Mouse (Mus musculus): Measurements from ENCODE around the gene Dscam. TPM values are rescaled to one million over a fixed set of nuclear protein-coding genes. Genes with fewer than 3 reads are reported as not detected.

Dscam gene
- total RNA-seq (2014; rRNA removed): 0.07 TPM in 1 of 2 replicates, not detected in the other
- not detected in 2 replicates for polyA plus RNA-seq (2012; rRNA removed)

DNA sequence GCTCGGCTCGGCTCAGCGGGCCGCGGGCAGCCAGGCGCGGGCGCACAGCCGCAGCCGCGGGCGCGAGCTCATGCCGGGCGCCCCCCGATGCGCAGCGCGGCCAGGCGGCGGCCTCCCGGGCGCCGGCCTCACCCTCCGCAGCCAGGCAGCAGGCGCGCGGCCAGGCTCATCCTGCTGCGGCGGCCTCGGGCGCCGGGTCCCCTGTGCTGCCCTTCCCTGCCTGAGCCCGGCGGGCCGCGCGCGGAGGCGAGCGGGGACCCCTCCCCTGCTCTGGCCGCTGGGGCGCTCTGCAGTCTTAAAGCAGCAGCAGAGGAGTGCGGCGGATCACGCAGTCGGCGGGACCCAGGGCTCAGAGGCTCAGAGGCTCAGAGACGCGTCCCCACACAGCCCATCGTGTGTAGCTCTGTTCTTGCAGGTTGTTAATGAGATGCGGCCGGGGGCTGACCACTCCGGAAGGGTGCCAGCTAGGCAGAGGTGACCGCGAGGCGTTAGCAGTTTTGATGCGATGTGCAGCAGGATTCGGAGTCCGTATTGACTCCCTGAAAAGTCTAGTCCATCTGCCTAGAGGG, at the start of gene Dscam:
TSS of gene Dscam (minus strand) at position 240 of the 569 bp plus-strand sequence.
- TF ChIP-seq POLR2A (IDR thresholded peaks at IDR 0.05; ENCODE audit: extremely low read depth, insufficient read depth, low read length) (no peak), CTCF (IDR thresholded peaks at IDR 0.05; ENCODE audit: low read depth, low read length) (no peak)
- Histone ChIP-seq H3K4me3 (ENCODE audit: insufficient read depth, low read depth, low read length) (no peak within 1 kb of the TSS), H3K4me1 (ENCODE audit: control insufficient read depth, insufficient read depth, low read length) (no peaks in the 10 kb centered on the region), H3K9ac (ENCODE audit: low read depth, low read length) (no peak within 1 kb of the TSS), H3K79me2 (ENCODE audit: control insufficient read depth, insufficient read depth, low read length) (no peaks in the 10 kb centered on the region), H3K27ac (replicated peaks; ENCODE audit: insufficient read depth, low read depth, low read length) (no peak within 1 kb of the TSS), H3K27me3 (ENCODE audit: control insufficient read depth, insufficient read depth, low read length) (peaks cover 10% of the 10 kb centered on the region), H3K36me3 (ENCODE audit: control insufficient read depth, insufficient read depth, low read length) (no peaks in the 10 kb centered on the region)
- no peak for DNase-seq (ENCODE audit: extremely low read depth, low read depth, low spot score)
- WGBS: 6% methylated on average over 54 of the region's 60 CpGs

DNA sequence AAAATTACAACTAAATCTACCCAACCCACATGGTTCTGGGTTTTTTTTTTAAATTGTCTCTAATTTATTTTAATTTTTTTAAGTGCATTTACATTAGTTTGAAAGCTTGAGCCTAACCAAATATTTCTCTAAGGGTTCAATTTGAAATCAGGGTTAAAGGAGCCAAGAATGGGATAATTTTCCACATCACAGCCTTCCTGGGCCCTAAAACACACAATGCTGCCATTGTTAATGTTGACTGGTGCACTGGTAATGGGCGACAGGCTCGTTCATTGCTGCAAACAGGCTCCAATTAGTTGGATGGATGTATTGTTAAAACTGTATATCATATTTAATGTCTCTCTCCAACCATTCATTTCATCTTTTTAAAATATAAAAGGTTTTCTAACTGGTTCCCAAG, 48.8 kb upstream of the Dscam start:
- Histone ChIP-seq H3K79me2 (ENCODE audit: control insufficient read depth, insufficient read depth, low read length) (no peaks in the 10 kb centered on the region), H3K27me3 (ENCODE audit: control insufficient read depth, insufficient read depth, low read length) (no peaks in the 10 kb centered on the region), H3K27ac (replicated peaks; ENCODE audit: insufficient read depth, low read depth, low read length) (no peak overlapping the region), H3K4me3 (ENCODE audit: insufficient read depth, low read depth, low read length) (no peak overlapping the region), H3K36me3 (ENCODE audit: control insufficient read depth, insufficient read depth, low read length) (no peaks in the 10 kb centered on the region), H3K4me1 (ENCODE audit: control insufficient read depth, insufficient read depth, low read length) (no peaks in the 10 kb centered on the region), H3K9ac (ENCODE audit: low read depth, low read length) (no peak overlapping the region)
- TF ChIP-seq CTCF (IDR thresholded peaks at IDR 0.05; ENCODE audit: low read depth, low read length): no peak
- no peak for TF ChIP-seq POLR2A (IDR thresholded peaks at IDR 0.05; ENCODE audit: extremely low read depth, insufficient read depth, low read length)
- 90% methylated on average over 2 of the region's 2 CpGs for WGBS
- no peak for DNase-seq (ENCODE audit: extremely low read depth, low read depth, low spot score)

DNA sequence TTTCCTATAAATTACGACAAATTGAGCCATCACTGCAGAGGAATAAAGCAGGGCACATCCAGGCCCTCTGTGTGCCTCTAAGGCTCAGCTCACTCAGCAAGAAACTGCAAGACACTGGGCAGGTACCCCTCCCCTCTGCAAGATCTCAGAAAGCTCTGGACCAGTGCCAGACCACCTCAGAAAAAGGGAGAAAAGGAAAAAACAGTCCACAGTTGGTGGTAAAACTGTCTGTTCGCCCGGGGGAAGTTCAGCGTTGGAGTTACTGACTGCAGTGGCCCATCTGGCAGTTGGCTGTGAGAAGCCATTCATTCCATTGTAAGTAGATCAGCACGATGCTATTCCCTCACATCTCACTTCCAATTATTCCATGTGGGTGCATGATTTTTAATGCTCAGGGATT, 39.4 kb upstream of the Dscam start:
- Histone ChIP-seq H3K27me3 (ENCODE audit: control insufficient read depth, insufficient read depth, low read length) (no peaks in the 10 kb centered on the region), H3K27ac (replicated peaks; ENCODE audit: insufficient read depth, low read depth, low read length) (no peak overlapping the region), H3K4me3 (ENCODE audit: insufficient read depth, low read depth, low read length) (no peak overlapping the region), H3K9ac (ENCODE audit: low read depth, low read length) (no peak overlapping the region), H3K36me3 (ENCODE audit: control insufficient read depth, insufficient read depth, low read length) (no peaks in the 10 kb centered on the region), H3K4me1 (ENCODE audit: control insufficient read depth, insufficient read depth, low read length) (no peaks in the 10 kb centered on the region), H3K79me2 (ENCODE audit: control insufficient read depth, insufficient read depth, low read length) (no peaks in the 10 kb centered on the region)
- no peak for DNase-seq (ENCODE audit: extremely low read depth, low read depth, low spot score)
- WGBS: 79% methylated on average over 5 of the region's 5 CpGs
- TF ChIP-seq POLR2A (IDR thresholded peaks at IDR 0.05; ENCODE audit: extremely low read depth, insufficient read depth, low read length) (no peak), CTCF (IDR thresholded peaks at IDR 0.05; ENCODE audit: low read depth, low read length) (no peak)

DNA sequence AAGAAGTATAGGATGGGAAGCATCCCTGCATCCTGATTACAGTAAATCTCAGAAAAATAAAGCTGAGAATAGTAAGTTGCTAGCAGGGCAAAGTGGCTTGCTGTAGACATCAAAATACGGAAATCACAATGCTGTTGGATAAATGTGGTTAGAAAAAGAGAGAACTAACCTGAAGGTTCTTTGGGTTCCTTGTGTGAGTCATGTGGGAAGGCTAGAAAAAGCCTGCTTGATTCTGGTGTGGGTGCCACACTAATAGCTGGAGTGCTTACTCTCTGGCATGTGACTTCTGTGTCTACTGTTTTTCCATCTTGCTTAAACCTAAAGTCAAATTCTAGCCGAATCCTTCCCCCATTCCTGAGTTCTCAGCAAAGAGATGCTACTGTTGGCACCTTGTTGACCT, 37.7 kb upstream of the Dscam start:
- no peak for DNase-seq (ENCODE audit: extremely low read depth, low read depth, low spot score)
- WGBS: 72% methylated on average over 2 of the region's 2 CpGs

GRCm38 (mm10) chr16:97204090-97204489, 33.5 kb upstream of the Dscam start:
- no peak for TF ChIP-seq CTCF (IDR thresholded peaks at IDR 0.05; ENCODE audit: low read depth, low read length)
- H3K36me3 ChIP-seq (ENCODE audit: control insufficient read depth, insufficient read depth, low read length): no peaks in the 10 kb centered on the region
- no peak for DNase-seq (ENCODE audit: extremely low read depth, low read depth, low spot score)
- H3K27ac ChIP-seq (replicated peaks; ENCODE audit: insufficient read depth, low read depth, low read length): no peak overlapping the region
- H3K27me3 ChIP-seq (ENCODE audit: control insufficient read depth, insufficient read depth, low read length): no peaks in the 10 kb centered on the region
- H3K4me1 ChIP-seq (ENCODE audit: control insufficient read depth, insufficient read depth, low read length): no peaks in the 10 kb centered on the region
- H3K79me2 ChIP-seq (ENCODE audit: control insufficient read depth, insufficient read depth, low read length): no peaks in the 10 kb centered on the region
- H3K4me3 ChIP-seq (ENCODE audit: insufficient read depth, low read depth, low read length): no peak overlapping the region
- 74% methylated on average over 2 of the region's 2 CpGs for WGBS
- H3K9ac ChIP-seq (ENCODE audit: low read depth, low read length): no peak overlapping the region

More for the DNA sequence above, 37.7 kb upstream of the Dscam start:
- Histone ChIP-seq H3K4me3 (ENCODE audit: insufficient read depth, low read depth, low read length) (no peak overlapping the region), H3K27me3 (ENCODE audit: control insufficient read depth, insufficient read depth, low read length) (no peaks in the 10 kb centered on the region), H3K27ac (replicated peaks; ENCODE audit: insufficient read depth, low read depth, low read length) (no peak overlapping the region), H3K9ac (ENCODE audit: low read depth, low read length) (no peak overlapping the region), H3K4me1 (ENCODE audit: control insufficient read depth, insufficient read depth, low read length) (no peaks in the 10 kb centered on the region), H3K36me3 (ENCODE audit: control insufficient read depth, insufficient read depth, low read length) (no peaks in the 10 kb centered on the region), H3K79me2 (ENCODE audit: control insufficient read depth, insufficient read depth, low read length) (no peaks in the 10 kb centered on the region)
- TF ChIP-seq POLR2A (IDR thresholded peaks at IDR 0.05; ENCODE audit: extremely low read depth, insufficient read depth, low read length) (no peak), CTCF (IDR thresholded peaks at IDR 0.05; ENCODE audit: low read depth, low read length) (no peak)

DNA sequence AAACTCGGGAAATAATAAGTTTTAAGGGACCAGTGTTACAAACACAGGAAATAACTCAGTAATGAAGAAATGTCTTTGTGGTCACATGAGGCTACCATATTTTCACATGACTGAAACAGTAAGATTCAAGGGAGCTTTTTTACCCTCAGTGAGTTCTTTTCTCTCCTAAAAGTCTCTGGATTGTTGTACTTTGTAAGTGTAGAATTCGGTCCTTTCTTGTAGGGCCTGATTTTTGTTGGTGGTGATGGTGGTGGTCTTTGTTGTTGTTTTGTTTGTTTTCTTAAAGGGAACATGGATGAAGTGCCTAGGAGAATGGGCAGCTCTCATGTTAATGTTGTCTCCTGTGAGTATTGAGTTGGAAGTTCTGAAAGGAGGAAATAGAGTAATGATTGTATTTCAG, 33.0 kb upstream of the Dscam start:
- WGBS: 84% methylated on average over 2 of the region's 2 CpGs
- Histone ChIP-seq H3K27ac (replicated peaks; ENCODE audit: insufficient read depth, low read depth, low read length) (no peak overlapping the region), H3K27me3 (ENCODE audit: control insufficient read depth, insufficient read depth, low read length) (no peaks in the 10 kb centered on the region), H3K4me3 (ENCODE audit: insufficient read depth, low read depth, low read length) (no peak overlapping the region), H3K4me1 (ENCODE audit: control insufficient read depth, insufficient read depth, low read length) (no peaks in the 10 kb centered on the region), H3K36me3 (ENCODE audit: control insufficient read depth, insufficient read depth, low read length) (no peaks in the 10 kb centered on the region), H3K79me2 (ENCODE audit: control insufficient read depth, insufficient read depth, low read length) (no peaks in the 10 kb centered on the region), H3K9ac (ENCODE audit: low read depth, low read length) (no peak overlapping the region)
- TF ChIP-seq POLR2A (IDR thresholded peaks at IDR 0.05; ENCODE audit: extremely low read depth, insufficient read depth, low read length) (no peak), CTCF (IDR thresholded peaks at IDR 0.05; ENCODE audit: low read depth, low read length) (no peak)
- DNase-seq (ENCODE audit: extremely low read depth, low read depth, low spot score): no peak
